Mouse (Mus musculus): Measurements from ENCODE around the gene Adad2. TPM values are rescaled to one million over a fixed set of nuclear protein-coding genes. Genes with fewer than 3 reads are reported as not detected.

Adad2 gene
- polyA plus RNA-seq, 1 experiment from 2014 or later: 0.21 TPM

DNA sequence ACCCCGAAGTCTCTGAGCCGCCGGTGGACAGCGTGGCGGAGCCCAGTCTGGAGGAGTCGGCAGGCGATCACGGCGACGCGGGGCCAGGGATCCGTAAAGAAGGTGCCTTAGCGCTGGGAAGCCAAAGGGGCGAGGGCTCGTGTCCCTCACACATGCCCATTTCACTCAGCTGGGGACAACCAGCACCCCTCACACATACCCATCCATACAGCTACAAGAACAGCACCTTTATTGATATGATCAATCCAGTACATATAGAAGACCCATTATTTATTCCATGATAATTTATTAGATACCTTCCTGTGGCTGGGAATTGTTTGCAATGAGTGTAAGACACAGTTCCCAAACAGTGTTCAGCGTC, 37.2 kb upstream of the Adad2 start:
- no peak for DNase-seq

DNA sequence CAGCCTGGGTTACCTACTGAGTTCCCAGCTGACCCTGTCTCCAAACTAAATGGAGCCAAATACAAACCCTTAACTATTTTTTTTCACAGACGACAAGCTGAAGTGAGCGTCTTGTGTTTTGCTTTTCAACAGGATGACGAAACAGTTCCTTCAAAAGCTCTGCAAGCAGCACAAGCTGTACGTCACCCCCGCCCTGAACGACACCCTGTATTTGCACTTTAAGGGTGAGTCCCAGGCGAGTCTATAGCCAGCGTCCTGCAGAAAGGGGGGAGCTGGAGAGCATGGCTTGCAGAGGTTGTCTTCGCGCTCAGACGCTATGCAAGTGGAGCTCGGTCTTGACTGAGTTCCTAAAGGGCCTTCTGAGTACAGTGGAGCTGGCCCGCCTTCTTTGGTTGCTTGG, 33.5 kb upstream of the Adad2 start:
- no peak for ATAC-seq (ENCODE audit: low FRiP score, low TSS enrichment)
- H3K9me3 ChIP-seq (ENCODE audit: control insufficient read depth, low read length): no peaks in the 10 kb centered on the region
- peaks cover under 1% of the 10 kb centered on the region for H3K4me1 ChIP-seq (ENCODE audit: control insufficient read depth, insufficient read depth, low read length)
- H3K4me3 ChIP-seq (replicated peaks; ENCODE audit: low read depth, low read length): no peak overlapping the region
- H3K27ac ChIP-seq (replicated peaks; ENCODE audit: low read depth, low read length): no peak overlapping the region
- H3K27me3 ChIP-seq (ENCODE audit: control insufficient read depth, insufficient read depth, low read length): 0 out of 2 replicates have a peak, but pooled peaks cover 8% of the 10 kb centered on the region
- no peak overlapping the region for H3K9ac ChIP-seq (replicated peaks; ENCODE audit: low read length)
- H3K36me3 ChIP-seq (ENCODE audit: control insufficient read depth, insufficient read depth, low read length): no peaks in the 10 kb centered on the region
- no peak for DNase-seq
- H3K4me2 ChIP-seq (ENCODE audit: low read length): no peak overlapping the region
- 43% methylated on average over 13 of the region's 13 CpGs for WGBS

More for the DNA sequence above, 37.2 kb upstream of the Adad2 start:
- no peak for ATAC-seq (ENCODE audit: low FRiP score, low TSS enrichment)
- H3K4me1 ChIP-seq (ENCODE audit: control insufficient read depth, insufficient read depth, low read length): peaks cover 11% of the 10 kb centered on the region
- 0 out of 2 replicates have a peak, but pooled peaks cover 4% of the 10 kb centered on the region for H3K36me3 ChIP-seq (ENCODE audit: control insufficient read depth, insufficient read depth, low read length)
- no peaks in the 10 kb centered on the region for H3K9me3 ChIP-seq (ENCODE audit: control insufficient read depth, low read length)
- 3% methylated on average over 16 of the region's 16 CpGs for WGBS
- 0 out of 2 replicates have a peak, but pooled peaks cover 8% of the 10 kb centered on the region for H3K27me3 ChIP-seq (ENCODE audit: control insufficient read depth, insufficient read depth, low read length)
- H3K4me3 ChIP-seq (replicated peaks; ENCODE audit: low read depth, low read length): peak overlapping the region; percentile 86
- peak overlapping the region; percentile 75 for H3K9ac ChIP-seq (replicated peaks; ENCODE audit: low read length)
- no peak overlapping the region; the same call in 1 of the 2 replicates for H3K27ac ChIP-seq (replicated peaks; ENCODE audit: low read depth, low read length)
- H3K4me2 ChIP-seq (ENCODE audit: low read length): peak overlapping the region; percentile 75

DNA sequence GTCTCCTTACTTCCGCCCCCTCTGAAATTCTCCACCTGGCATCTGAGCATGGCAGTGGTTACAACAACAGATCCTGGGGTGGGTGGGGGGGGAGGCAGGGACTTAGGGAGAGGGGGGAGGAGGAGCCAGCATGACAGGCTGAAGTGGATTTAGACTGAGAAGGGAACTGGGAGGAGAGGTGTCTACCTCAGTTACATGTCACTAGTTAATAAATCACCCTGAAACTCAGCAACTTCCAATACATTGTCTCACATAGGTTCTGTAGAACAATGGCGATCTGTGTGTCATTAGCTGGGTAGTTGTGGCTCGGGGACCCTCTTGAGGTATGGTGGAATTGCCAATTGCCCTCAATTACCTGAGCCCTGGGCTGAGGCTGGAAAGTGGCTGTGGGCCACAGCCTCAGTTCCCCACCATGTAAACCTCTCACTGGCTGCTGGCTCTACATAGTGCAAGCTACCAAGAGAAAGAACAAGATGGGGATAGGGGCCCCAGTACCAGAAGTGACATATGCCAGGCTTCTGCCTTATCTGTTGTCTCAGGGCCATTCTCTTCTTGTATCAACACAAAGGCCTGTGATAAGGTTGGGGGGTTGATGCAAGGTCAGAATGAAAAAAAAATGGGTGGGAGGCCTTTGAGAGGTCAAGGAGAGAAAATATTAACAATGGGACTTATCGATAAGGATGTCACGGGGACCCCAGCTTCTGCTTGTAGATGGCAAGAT, 31.9 kb upstream of the Adad2 start:
- Histone ChIP-seq H3K9ac (replicated peaks; ENCODE audit: low read length) (no peak overlapping the region), H3K4me2 (ENCODE audit: low read length) (no peak overlapping the region), H3K36me3 (ENCODE audit: control insufficient read depth, insufficient read depth, low read length) (no peaks in the 10 kb centered on the region), H3K27me3 (ENCODE audit: control insufficient read depth, insufficient read depth, low read length) (0 out of 2 replicates have a peak, but pooled peaks cover 8% of the 10 kb centered on the region), H3K4me1 (ENCODE audit: control insufficient read depth, insufficient read depth, low read length) (no peaks in the 10 kb centered on the region), H3K4me3 (replicated peaks; ENCODE audit: low read depth, low read length) (no peak overlapping the region), H3K9me3 (ENCODE audit: control insufficient read depth, low read length) (no peaks in the 10 kb centered on the region), H3K27ac (replicated peaks; ENCODE audit: low read depth, low read length) (no peak overlapping the region)
- DNase-seq (no peak), ATAC-seq (ENCODE audit: low FRiP score, low TSS enrichment) (no peak)
- WGBS: 87% methylated on average over 5 of the region's 5 CpGs

DNA sequence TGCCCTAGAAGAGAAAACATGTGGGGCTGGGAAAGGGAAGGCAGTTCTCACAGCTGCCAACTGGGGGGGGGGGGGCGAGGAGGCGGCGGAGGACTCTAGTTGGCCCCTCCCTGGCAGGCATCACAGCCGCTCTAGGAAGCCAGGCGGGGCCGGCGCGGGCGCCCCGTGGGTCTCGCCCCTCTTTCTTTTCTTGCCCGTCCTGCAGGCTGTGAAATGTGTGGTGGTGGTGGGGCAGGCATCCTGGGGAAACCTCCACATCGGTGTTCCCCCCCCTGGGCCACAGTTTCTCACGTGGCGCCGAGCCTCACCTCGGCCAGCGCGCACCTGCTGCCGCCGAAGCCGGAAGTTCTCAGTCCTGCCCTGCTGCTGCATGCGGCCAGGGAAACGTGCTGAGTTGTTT, 26.6 kb upstream of the Adad2 start:
- no peaks in the 10 kb centered on the region for H3K36me3 ChIP-seq (ENCODE audit: control insufficient read depth, insufficient read depth, low read length)
- peak overlapping the region; percentile 22 for H3K4me3 ChIP-seq (replicated peaks; ENCODE audit: low read depth, low read length)
- 18% methylated on average over 24 of the region's 24 CpGs for WGBS
- H3K9ac ChIP-seq (replicated peaks; ENCODE audit: low read length): 0 out of 2 replicates have a peak overlapping the region, but pooled peaks have one; percentile 23
- no peaks in the 10 kb centered on the region for H3K4me1 ChIP-seq (ENCODE audit: control insufficient read depth, insufficient read depth, low read length)
- DNase-seq: no peak
- no peak for ATAC-seq (ENCODE audit: low FRiP score, low TSS enrichment)
- peak overlapping the region; percentile 50 for H3K4me2 ChIP-seq (ENCODE audit: low read length)
- H3K27ac ChIP-seq (replicated peaks; ENCODE audit: low read depth, low read length): no peak overlapping the region
- H3K9me3 ChIP-seq (ENCODE audit: control insufficient read depth, low read length): no peaks in the 10 kb centered on the region
- H3K27me3 ChIP-seq (ENCODE audit: control insufficient read depth, insufficient read depth, low read length): no peaks in the 10 kb centered on the region

DNA sequence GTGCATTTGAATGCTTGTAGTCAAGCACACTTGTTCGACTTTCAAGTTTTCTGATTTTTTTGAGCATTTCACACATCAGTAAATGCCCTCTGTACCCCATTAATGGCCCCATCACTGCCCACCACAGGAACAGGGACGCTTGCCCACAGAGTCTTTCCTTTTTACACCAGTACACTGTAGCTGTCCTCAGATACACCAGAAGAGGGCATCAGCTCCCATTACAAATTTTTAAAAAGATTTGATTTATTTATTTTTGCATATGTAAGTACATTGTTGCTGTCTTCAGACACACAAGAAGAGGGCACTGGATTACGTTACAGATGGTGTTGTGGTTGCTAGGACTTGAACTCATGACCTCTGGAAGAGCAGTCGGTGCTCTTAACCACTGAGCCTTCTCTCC, 24.2 kb upstream of the Adad2 start:
- Histone ChIP-seq H3K9ac (replicated peaks; ENCODE audit: low read length) (no peak overlapping the region), H3K4me2 (ENCODE audit: low read length) (no peak overlapping the region), H3K27me3 (ENCODE audit: control insufficient read depth, insufficient read depth, low read length) (no peaks in the 10 kb centered on the region), H3K36me3 (ENCODE audit: control insufficient read depth, insufficient read depth, low read length) (no peaks in the 10 kb centered on the region), H3K4me1 (ENCODE audit: control insufficient read depth, insufficient read depth, low read length) (no peaks in the 10 kb centered on the region), H3K4me3 (replicated peaks; ENCODE audit: low read depth, low read length) (no peak overlapping the region), H3K27ac (replicated peaks; ENCODE audit: low read depth, low read length) (no peak overlapping the region), H3K9me3 (ENCODE audit: control insufficient read depth, low read length) (no peaks in the 10 kb centered on the region)
- DNase-seq (no peak), ATAC-seq (ENCODE audit: low FRiP score, low TSS enrichment) (no peak)
- WGBS: 67% methylated on average over 4 of the region's 4 CpGs

DNA sequence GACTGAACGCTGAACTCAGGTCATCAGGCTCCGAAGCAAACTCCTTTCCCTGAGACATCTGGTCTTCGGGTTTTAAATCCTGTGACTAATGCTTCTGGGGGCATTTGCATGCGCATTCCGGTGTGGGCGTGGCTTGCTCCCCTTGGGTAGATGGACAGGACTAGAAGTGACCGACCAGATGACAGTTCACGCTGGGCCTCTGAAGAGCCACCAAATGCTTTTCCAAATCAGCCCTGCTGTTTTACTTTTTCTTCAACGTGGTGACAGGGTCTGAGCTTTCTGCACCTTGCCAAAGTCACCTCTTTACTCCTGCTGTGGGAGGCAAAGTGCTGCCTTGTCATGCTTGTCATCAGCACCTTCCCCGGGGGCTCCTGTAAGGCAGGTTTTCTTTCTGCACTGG, 23.7 kb upstream of the Adad2 start:
- Histone ChIP-seq H3K27me3 (ENCODE audit: control insufficient read depth, insufficient read depth, low read length) (no peaks in the 10 kb centered on the region), H3K4me2 (ENCODE audit: low read length) (no peak overlapping the region), H3K9ac (replicated peaks; ENCODE audit: low read length) (no peak overlapping the region), H3K36me3 (ENCODE audit: control insufficient read depth, insufficient read depth, low read length) (no peaks in the 10 kb centered on the region), H3K9me3 (ENCODE audit: control insufficient read depth, low read length) (no peaks in the 10 kb centered on the region), H3K27ac (replicated peaks; ENCODE audit: low read depth, low read length) (no peak overlapping the region), H3K4me1 (ENCODE audit: control insufficient read depth, insufficient read depth, low read length) (no peaks in the 10 kb centered on the region), H3K4me3 (replicated peaks; ENCODE audit: low read depth, low read length) (no peak overlapping the region)
- peak; percentile 25 for DNase-seq
- ATAC-seq (ENCODE audit: low FRiP score, low TSS enrichment): no peak
- WGBS: 15% methylated on average over 10 of the region's 10 CpGs

DNA sequence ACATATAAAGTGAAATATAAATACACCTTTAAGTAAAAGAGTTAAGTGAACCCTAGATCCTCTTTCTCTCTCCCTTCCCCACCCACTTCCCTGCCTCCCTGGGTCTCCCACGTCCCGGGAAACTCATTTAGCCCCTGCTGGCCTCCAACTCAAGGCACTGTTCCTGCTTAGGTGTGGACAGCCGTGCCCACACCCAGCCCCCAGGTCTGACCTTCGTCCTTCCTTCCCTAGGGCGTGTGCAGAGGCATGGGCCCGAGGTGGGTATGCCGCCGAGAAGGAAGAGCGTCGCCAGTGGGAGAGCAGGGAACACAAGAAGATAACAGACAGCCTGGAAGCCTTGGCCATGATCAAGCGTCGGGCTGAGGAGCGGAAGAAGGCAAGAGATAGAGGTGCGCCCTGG, 22.2 kb upstream of the Adad2 start:
- H3K27me3 ChIP-seq (ENCODE audit: control insufficient read depth, insufficient read depth, low read length): no peaks in the 10 kb centered on the region
- H3K4me1 ChIP-seq (ENCODE audit: control insufficient read depth, insufficient read depth, low read length): no peaks in the 10 kb centered on the region
- no peak overlapping the region for H3K4me2 ChIP-seq (ENCODE audit: low read length)
- no peaks in the 10 kb centered on the region for H3K36me3 ChIP-seq (ENCODE audit: control insufficient read depth, insufficient read depth, low read length)
- H3K4me3 ChIP-seq (replicated peaks; ENCODE audit: low read depth, low read length): no peak overlapping the region
- DNase-seq (no peak), ATAC-seq (ENCODE audit: low FRiP score, low TSS enrichment) (no peak)
- no peak overlapping the region for H3K9ac ChIP-seq (replicated peaks; ENCODE audit: low read length)
- no peaks in the 10 kb centered on the region for H3K9me3 ChIP-seq (ENCODE audit: control insufficient read depth, low read length)
- no peak overlapping the region for H3K27ac ChIP-seq (replicated peaks; ENCODE audit: low read depth, low read length)
- WGBS: 87% methylated on average over 14 of the region's 14 CpGs

DNA sequence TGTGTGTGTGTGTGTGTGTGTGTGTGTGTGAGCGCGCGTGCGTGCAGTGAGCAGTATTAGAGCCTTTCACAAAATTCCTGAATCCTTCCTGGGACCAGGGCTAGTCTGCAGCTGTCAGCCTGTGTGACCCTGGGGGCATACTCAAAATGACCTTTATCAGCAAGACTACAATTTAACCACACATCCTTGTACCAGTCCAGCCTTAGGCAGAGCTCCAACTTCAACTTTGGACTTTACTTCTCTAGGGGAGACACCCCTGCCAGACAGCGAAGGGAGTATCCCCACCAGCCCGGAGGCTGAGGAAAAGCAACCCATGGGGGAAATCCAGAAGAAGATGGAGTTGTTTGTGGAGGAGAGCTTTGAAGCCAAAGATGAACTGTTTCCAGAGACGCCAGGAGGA, 21.1 kb upstream of the Adad2 start:
- H3K9ac ChIP-seq (replicated peaks; ENCODE audit: low read length): no peak overlapping the region
- no peaks in the 10 kb centered on the region for H3K9me3 ChIP-seq (ENCODE audit: control insufficient read depth, low read length)
- no peak overlapping the region for H3K27ac ChIP-seq (replicated peaks; ENCODE audit: low read depth, low read length)
- WGBS: 89% methylated on average over 7 of the region's 7 CpGs
- H3K4me2 ChIP-seq (ENCODE audit: low read length): no peak overlapping the region
- H3K4me3 ChIP-seq (replicated peaks; ENCODE audit: low read depth, low read length): no peak overlapping the region
- H3K36me3 ChIP-seq (ENCODE audit: control insufficient read depth, insufficient read depth, low read length): peaks cover 6% of the 10 kb centered on the region; the same call in 1 of the 2 replicates
- DNase-seq: no peak
- H3K27me3 ChIP-seq (ENCODE audit: control insufficient read depth, insufficient read depth, low read length): no peaks in the 10 kb centered on the region
- no peak for ATAC-seq (ENCODE audit: low FRiP score, low TSS enrichment)
- no peaks in the 10 kb centered on the region for H3K4me1 ChIP-seq (ENCODE audit: control insufficient read depth, insufficient read depth, low read length)

DNA sequence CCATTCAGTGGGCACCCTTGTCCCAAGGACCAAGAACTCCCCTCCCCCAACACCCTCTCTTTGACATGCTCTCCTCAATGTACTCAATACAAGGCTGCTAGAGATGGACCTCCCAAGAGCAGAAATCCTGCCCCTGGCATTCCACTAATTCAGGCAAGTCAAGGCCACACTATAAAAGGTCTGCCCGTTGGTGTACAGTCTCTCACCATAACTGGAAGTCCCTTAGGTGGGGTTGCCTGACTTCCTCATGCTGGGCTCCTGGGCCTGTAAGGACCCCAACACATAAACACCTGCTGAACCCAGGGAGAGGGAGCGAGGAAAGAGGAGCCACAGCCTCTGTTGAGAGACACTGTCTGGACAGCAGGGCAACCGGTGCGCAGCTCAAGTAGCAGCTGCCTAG, 8.8 kb upstream of the Adad2 start:
- Histone ChIP-seq H3K4me2 (ENCODE audit: low read length) (peak overlapping the region; percentile 89), H3K27me3 (ENCODE audit: control insufficient read depth, insufficient read depth, low read length) (no peaks in the 10 kb centered on the region), H3K36me3 (ENCODE audit: control insufficient read depth, insufficient read depth, low read length) (peaks cover 40% of the 10 kb centered on the region), H3K9ac (replicated peaks; ENCODE audit: low read length) (peak overlapping the region; percentile 76), H3K4me3 (replicated peaks; ENCODE audit: low read depth, low read length) (peak overlapping the region; percentile 75; the same call in 1 of the 2 replicates), H3K9me3 (ENCODE audit: control insufficient read depth, low read length) (no peaks in the 10 kb centered on the region), H3K27ac (replicated peaks; ENCODE audit: low read depth, low read length) (no peak overlapping the region), H3K4me1 (ENCODE audit: control insufficient read depth, insufficient read depth, low read length) (peaks cover 9% of the 10 kb centered on the region)
- WGBS: 92% methylated on average over 4 of the region's 4 CpGs
- DNase-seq (no peak), ATAC-seq (ENCODE audit: low FRiP score, low TSS enrichment) (no peak)

All from midbrain, embryonic 14.5 days (tissue).